Mouse (Mus musculus) naive thymus-derived CD4-positive, alpha-beta T cell, adult 2 months (primary cell): ENCODE data around the gene Tmem214.

ENCODE experiments used
- DNase-seq: peaks from one replicate; pipeline ENCODE4 v3.0.0-alpha.2; 2011; ENCODE audit warnings: low read depth

The Tmem214 gene

GRCm38 (mm10) chr5:30915456-30915855, 47.6 kb downstream of the Tmem214 start:
- no peak for DNase-seq

- DNase-seq, result peak; percentile 77
These were observed 48.2 kb downstream of the Tmem214 start for GRCm38 (mm10) chr5:30915974-30916433.

GRCm38 (mm10) chr5:30916841-30917240, 49.0 kb downstream of the Tmem214 start:
- DNase-seq, result no peak

GRCm38 (mm10) chr5:30917348-30917747, 49.5 kb downstream of the Tmem214 start:
- DNase-seq, result no peak

- no peak for DNase-seq
These were observed 50.3 kb downstream of the Tmem214 start for GRCm38 (mm10) chr5:30917891-30918670.

- no peak for DNase-seq
These were observed 50.9 kb downstream of the Tmem214 start for GRCm38 (mm10) chr5:30918691-30919090.

GRCm38 (mm10) chr5:30919831-30920614, 52.2 kb downstream of the Tmem214 start:
- DNase-seq, result no peak

GRCm38 (mm10) chr5:30920621-30921020, 52.8 kb downstream of the Tmem214 start:
- no peak for DNase-seq

GRCm38 (mm10) chr5:30921256-30922033, 53.6 kb downstream of the Tmem214 start, which contains the start of gene Khk:
Gene Khk (plus strand): TSS chr5:30921431.
- peak; percentile 97 for DNase-seq

GRCm38 (mm10) chr5:30922581-30923041, 54.8 kb downstream of the Tmem214 start:
- no peak for DNase-seq

GRCm38 (mm10) chr5:30923119-30923518, 55.3 kb downstream of the Tmem214 start:
- DNase-seq, result no peak

GRCm38 (mm10) chr5:30924614-30925013, 56.8 kb downstream of the Tmem214 start:
- DNase-seq, result no peak

- no peak for DNase-seq
These were observed 57.4 kb downstream of the Tmem214 start for GRCm38 (mm10) chr5:30925217-30925616.

- no peak for DNase-seq
These were observed 58.3 kb downstream of the Tmem214 start for GRCm38 (mm10) chr5:30926073-30926472.

GRCm38 (mm10) chr5:30927945-30928529, 60.2 kb downstream of the Tmem214 start:
- peak; percentile 23 for DNase-seq
